Mouse (Mus musculus) fibroblast of lung, adult 2 months (primary cell): ENCODE measurements around the gene Ankrd13b.

Experiments
- DNase-seq: peaks from one replicate; pipeline ENCODE4 v3.0.0-alpha.2; 2011; ENCODE audit warnings: low read depth

Gene Ankrd13b

GRCm38 (mm10) chr11:77492311-77492871 lies 2.9 kb upstream of the Ankrd13b start:
- DNase-seq: no peak

GRCm38 (mm10) chr11:77491502-77492291 lies 2.2 kb upstream of the Ankrd13b start:
- peak; percentile 82 for DNase-seq

DNA sequence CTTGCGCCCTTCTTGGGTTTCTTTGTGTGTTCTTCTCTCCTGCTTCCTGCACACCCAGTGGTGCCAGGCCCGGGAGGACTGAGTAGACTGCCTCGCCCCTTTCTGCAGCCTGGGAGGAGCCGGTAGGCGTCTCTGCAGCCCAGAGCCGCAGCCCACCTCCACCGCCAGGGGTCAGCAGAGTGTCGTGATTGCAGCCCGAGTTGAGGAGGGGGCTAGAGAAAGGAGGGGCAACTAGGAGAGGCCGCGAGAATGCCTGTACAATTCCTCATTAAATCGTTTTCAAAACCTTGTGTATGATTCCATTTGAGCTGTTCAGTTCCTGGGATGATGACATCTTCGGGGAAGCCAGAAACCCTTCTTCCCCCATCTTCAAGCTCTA lies 1.6 kb upstream of the Ankrd13b start:
- peak; percentile 76 for DNase-seq

DNA sequence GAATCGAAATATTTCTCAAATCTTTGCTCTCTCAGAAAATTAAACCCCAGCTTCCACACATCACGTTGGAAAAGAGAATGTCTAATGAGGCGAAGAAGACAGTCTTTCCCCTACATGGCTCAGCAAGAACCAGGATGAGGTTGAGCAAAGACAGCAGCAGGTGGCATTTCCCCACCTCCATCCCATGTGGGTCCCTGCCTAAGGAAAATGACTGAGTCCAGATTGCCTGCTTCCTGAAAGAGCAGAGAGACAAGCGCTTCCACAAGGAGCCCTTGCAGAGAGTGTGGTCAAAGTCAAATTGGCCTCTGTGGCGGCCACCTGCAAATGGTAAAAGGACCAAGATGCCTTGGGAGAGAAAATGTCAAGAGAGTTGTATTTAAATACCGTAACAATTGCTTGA lies 973 bp upstream of the Ankrd13b start:
- DNase-seq: no peak

DNA sequence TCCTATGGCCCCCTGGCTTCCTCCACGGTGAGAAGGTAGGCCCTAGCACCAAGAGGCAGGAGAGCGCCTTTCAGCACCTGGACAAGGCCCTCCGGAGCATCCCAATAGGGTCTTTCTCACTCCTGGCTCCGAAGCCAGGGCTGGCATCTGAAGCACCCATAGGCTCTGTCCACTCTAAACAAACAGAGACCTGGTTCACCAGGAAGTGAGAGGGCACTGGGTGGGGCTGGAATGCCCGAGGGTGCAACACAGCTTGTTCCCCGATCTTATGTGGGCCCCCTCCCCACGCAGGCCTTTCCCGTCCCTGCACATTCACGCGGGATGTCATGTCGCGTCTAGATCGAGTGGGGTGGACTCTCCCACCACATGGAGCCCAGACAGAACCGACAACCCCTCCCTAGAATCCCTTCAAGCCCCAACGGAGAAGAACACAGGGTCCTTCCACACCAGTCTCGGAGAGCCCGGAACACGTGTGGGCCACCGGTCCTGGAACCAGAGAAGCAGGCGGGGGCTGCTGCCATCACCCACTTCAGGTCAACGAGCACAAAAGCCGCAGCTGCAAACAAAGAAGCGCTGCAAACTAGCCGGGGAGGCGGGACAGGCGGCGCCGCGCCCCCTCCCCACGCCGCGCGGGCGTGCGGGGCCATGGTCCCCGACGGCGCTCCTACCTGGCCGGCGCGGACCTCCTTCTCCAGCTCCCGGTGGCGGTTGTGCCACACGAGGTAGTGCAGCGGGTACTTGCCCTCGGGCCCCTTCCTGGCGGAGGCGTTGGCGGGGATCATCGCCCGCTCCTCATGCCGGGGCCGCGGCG lies 502 bp downstream of the Ankrd13b start:
- no peak for DNase-seq

DNA sequence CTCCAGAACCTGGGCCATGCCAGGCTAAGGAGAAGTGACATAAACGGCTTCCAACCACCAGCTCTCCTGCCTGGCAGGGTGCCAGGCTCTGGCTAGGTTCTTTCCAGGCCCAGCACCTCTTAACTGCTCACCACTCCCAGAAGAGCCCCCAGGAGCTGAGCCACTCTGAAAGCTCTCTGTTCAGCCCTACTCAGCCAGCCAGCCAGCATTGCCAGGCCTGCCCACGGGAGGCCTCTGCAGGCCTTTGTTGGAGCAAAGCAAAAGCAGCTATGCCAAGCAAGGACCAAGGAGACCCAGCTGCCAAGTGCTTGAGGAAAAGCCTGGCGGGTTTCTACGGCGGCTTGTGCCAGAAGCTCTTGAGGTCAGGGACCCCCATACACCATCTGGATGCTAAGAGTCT lies 2.7 kb downstream of the Ankrd13b start:
- DNase-seq: no peak

DNA sequence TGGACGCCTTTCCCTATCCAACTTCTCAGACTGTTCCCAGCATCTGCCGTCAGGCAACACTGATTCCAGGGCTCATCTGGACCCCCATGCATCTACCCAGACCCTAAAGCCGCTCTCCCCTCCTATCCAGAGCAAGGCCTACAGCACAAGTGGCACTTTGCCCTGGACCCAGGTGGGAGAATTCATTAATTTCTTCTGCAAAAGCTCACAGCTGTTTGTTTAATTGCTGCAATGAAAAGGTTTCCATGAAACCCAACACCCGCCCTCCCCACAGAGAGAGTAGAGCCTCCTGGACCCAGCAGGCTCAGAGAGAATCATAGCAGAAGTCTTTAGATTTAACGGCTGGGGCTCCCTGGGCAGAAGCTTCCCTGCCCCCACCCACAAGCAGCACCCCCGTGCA lies 4.2 kb downstream of the Ankrd13b start:
- no peak for DNase-seq

DNA sequence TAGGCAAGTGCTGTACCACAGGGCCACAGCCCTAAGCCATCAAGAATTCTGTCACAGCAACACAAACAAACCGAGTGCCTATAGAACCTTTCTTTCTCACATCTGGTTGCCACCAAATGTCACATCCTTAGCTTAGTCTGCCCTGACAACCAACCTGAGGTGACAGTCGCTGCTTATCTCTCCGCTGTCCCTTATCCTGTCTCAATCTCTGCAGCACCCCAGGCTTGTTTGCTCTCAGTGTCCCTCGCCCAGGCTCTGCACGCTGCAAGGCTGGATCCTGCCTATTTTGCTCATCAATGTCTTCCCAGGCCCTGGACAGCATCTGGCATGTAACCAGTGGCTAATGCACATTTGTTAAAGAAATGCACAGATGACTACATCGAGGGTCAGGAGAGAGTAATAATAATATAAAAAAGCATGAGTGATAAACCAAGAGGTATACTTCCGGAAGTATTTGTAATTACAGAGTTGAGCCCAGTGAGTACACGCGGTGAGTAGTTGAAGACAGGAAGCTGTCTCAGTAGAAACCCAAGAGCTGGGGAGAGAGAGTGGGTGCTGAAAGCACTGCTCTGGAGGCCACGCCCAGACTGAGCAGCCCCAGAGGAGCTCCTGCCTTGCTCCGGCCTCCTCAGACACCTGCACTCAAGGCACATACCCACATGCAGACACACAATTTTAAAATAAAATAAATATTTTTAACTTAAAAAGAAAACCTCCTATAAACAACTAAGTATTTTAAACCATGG lies 5.8 kb downstream of the Ankrd13b start:
- DNase-seq: no peak

DNA sequence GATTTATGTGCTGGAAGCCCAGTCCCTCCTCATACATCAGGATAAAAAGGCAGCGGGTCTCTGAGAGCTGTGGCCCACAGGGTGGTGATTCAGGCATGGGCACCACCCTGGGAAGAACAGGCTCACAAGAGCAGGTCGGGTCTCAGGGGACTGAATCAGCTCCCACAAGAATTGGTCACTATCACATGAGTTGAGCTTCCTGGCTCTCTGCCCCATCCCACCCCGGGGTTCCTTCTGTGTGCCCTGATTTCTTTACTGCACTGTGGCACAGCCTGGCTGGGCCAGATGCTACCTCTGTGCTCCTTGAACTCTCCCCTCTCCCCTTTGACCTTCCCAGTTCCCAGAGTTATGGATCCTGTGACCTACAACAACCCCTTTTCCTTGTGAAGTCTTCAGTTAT lies 6.4 kb downstream of the Ankrd13b start:
- DNase-seq: no peak

- DNase-seq: no peak
Measured at GRCm38 (mm10) chr11:77476895-77477294, 12.6 kb downstream of the Ankrd13b start.

GRCm38 (mm10) chr11:77476216-77476615 lies 13.3 kb downstream of the Ankrd13b start:
- DNase-seq: no peak

- DNase-seq: no peak
Measured at GRCm38 (mm10) chr11:77472775-77473174, 16.7 kb downstream of the Ankrd13b start.

GRCm38 (mm10) chr11:77471407-77471806 lies 18.1 kb downstream of the Ankrd13b start:
- no peak for DNase-seq

- DNase-seq: no peak
Measured at GRCm38 (mm10) chr11:77468397-77468796, 21.1 kb downstream of the Ankrd13b start.

DNA sequence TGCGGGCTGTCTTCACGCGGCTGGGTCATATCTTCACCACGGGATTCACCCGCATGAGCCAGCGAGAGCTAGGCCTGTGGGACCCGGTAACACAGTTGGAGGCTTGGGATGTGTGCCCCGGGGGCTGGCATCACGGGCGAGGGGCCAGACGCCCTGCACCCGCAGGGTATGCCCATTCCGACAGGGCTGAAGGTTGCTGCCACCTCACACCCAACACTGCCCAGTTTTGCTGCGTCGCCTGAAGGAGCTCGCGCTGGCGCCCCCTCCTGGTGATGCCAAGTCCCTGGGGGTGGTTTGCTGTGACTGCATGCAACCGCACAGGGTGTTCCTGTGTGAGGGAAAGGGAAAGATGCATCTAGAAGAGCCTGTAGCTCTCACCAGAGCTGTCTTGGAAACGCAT lies 21.7 kb downstream of the Ankrd13b start:
- DNase-seq: no peak

DNA sequence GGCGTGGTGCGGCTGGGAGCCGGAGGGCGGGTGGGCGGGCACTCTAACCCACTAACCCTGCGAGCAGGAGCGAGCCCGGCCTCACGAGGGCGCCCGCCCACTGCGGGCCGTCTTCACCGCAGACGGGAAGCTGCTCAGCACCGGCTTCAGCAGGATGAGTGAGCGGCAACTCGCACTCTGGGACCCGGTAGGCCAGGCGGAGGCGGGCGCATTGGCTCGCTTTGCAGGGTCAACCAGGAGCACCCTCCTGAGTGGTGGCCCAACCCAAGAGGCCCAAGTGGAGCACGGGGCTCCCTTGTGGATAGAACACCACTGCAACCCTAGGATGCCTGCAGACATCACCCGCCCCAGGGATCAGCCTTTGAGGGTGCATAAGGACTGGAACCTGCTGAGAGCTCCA lies 22.3 kb downstream of the Ankrd13b start:
- DNase-seq: no peak

- no peak for DNase-seq
Measured at GRCm38 (mm10) chr11:77466544-77466943, 22.9 kb downstream of the Ankrd13b start.

- no peak for DNase-seq
Measured at GRCm38 (mm10) chr11:77465111-77465510, 24.4 kb downstream of the Ankrd13b start.

GRCm38 (mm10) chr11:77464684-77465083 lies 24.8 kb downstream of the Ankrd13b start:
- no peak for DNase-seq

DNA sequence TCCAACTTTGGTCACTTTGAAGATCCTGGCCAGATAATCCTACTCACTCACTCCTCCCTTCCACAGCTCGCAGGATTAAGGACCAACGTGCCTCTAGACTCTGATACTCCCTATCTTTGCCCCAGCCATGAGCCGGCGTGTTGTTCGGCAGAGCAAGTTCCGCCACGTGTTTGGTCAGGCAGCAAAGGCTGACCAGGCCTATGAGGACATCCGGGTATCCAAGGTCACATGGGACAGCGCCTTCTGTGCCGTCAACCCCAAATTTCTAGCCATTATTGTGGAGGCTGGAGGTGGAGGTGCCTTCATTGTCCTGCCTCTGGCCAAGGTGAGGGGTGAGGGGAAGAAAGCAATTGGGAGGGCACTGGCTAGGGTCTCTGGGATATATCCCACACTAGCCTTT lies 25.7 kb downstream of the Ankrd13b start:
- DNase-seq: no peak

DNA sequence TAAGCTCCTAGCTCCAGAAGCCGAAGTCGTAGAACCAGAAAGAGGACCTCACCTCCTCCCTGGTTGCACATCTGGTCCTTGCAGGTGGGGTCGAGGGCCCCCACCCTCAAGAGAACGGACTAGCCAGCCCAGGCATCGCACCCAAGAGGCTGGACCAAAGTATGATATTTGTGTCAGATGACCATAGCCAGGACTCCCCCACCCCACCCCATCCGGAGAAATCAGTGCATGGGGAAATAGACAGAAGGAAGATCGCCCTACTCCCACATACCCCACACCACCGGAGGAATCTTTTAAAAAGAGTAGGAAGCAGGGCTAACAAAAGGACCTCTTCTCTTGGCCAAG lies 26.4 kb downstream of the Ankrd13b start:
- DNase-seq: no peak

- no peak for DNase-seq
Measured at GRCm38 (mm10) chr11:77462283-77463100, 27.0 kb downstream of the Ankrd13b start, which contains the start of gene Coro6. Gene Coro6, plus strand, starts transcription at chr11:77462411.
